Mouse (Mus musculus): ENCODE results near the gene Tbc1d16.
"Not testable (repeated sequence)": the region's sequence is repeated elsewhere in the genome, so short reads cannot be mapped to it uniquely, and the experiment has no call there.

Gene Tbc1d16

GRCm38 (mm10) chr11:119109415-119110071 is 118.8 kb downstream of the Tbc1d16 start:
- no peak for DNase-seq

DNA sequence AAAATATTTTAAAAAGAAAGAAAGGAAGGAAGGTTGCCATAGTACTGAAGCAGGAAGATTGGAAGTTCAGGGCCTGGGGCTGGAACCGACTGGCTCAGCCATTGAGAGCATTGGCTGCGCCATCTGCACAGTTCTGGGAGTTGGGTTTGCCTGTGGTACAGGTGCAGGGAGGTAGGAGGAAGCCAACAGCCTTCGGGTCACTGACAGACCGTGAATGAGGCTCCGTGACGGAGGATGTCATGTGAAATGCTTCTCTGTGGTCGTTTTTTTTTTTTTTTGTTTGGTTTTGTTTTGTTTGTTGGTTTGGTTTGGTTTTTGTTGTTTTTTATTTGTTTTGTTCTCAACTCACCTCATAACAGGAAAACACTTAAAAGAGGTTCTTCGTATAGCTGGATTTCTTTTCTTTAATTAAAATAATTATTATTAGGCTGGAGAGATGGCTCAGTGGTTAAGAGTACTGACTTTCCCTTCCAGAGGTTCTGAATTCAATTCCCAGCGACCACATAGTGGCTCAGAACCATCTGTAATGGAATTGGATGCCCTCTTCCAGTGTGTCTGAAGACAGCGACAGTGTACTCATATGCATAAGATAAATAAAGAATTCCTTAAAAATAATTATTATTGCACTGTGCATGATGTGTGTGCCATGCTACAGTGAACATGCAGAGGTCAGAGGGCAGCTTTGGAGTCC is 119.6 kb downstream of the Tbc1d16 start:
- no peak for DNase-seq

- DNase-seq, result no peak
These were observed 122.0 kb downstream of the Tbc1d16 start for GRCm38 (mm10) chr11:119106289-119106688.

GRCm38 (mm10) chr11:119105748-119106147 is 122.6 kb downstream of the Tbc1d16 start:
- no peak for DNase-seq

DNA sequence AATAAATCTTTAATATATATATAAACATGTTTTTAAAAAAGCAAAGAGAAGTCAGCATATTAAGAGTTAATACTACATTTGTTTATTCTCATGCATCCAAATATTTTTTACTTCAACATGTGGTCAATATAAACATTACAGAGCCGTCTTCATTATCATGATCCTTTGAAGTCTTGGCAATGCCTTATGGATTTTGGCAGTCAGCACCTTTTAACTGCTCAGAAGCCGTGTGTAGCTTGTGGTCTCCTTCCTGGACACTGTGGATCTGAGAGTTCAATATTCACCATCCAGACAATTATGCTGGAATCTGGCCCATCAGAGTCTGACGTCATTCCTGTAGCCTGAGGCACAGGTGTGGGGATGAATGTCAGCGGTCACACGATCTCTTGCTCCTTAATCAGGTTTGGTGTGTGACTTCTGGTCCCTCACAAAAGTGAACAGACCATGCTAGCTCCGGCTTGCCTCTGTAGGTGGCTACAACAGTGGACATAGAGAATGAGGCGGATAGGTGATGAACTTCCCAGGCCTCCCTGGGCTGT is 123.2 kb downstream of the Tbc1d16 start:
- DNase-seq, result no peak

- no peak for DNase-seq
These were observed 124.3 kb downstream of the Tbc1d16 start for GRCm38 (mm10) chr11:119103991-119104390.

GRCm38 (mm10) chr11:119100355-119100754 is 127.9 kb downstream of the Tbc1d16 start:
- DNase-seq, result not testable (repeated sequence)

DNA sequence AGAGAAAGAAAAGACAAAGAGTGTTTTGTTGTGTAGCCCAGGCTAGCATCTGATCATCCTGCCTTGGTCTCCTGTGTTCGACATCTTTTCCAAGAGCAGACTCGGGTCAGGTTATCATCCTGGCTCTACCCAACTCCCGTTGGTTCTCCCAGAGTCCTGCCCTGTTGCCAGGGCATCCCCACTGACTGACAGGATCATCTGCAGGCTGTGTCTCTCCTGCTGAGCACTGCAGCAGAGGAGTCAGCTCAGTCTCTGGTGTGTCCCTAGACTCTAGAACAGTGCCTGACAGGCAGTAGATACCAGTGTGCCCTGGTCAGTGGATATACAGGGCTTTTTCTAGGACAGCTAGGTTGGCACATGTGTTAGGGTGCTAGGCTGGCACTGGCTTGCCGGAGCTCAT is 130.1 kb downstream of the Tbc1d16 start:
- no peak for DNase-seq

GRCm38 (mm10) chr11:119095441-119095840 is 132.9 kb downstream of the Tbc1d16 start:
- no peak for DNase-seq

DNA sequence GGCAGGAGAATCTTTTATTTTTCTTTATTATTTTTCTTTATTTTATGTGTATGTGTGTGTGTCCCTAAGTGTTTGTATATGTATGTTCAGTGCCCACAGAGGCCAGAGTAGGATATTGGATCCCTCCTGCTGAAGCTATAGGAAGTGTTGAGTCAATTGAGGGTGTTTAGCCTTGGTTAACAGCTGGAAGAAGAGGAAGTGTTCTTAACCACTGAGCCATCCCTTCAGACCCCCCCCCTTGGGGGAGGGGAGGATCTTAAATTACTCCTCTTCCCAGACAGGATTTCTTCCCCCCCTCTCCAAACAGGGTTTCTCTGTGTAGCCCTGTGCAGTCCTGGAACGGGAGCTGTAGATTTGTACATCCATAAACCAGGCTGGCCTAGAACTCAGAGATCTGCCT is 135.0 kb downstream of the Tbc1d16 start:
- no peak for DNase-seq

Data from cerebellum, postnatal 36 days (tissue).